ENCODE assay signal across 8 mouse cellular contexts in genomic region chr3:54155639-54156315, GRCm38 (mm10). TPM values are rescaled to one million over a fixed set of nuclear protein-coding genes. Genes with fewer than 3 reads are reported as not detected.
A peak's percentile ranks its signal among the peaks of the same experiment; 100 is the strongest.
DNase-seq lines count a peak whose midpoint lies in the region; ATAC-seq and TF ChIP-seq lines count a peak whose summit lies in the region.

Trpc4 (plus strand) TSS chr3:54156035.

- no peak for DNase-seq in heart, adult 9 months (ENCODE audit: low spot score in 2 of 2)
- DNase-seq in ZHBTc4 (ENCODE audit: low read depth, low spot score) = peak; percentile 15
- peak; percentile 27 to 36 for DNase-seq in frontal cortex, postnatal 10 days (ENCODE audit: low spot score in 2 of 2)
- peak; percentile 43 to 51 for DNase-seq in left cerebral cortex, adult 2 months (ENCODE audit: extremely low spot score in 1 of 2, low spot score in 2 of 2)
- peak; percentile 55 for DNase-seq in neural tube, embryonic 10.5 days (ENCODE audit: extremely low spot score, low spot score)
- DNase-seq in thymus, postnatal 4 days = no peak
- no peak for DNase-seq in gastrocnemius, postnatal 14 days

- peaks cover 30% of the 10 kb centered on the region for H3K27me3 ChIP-seq in heart, embryonic 14.5 days (ENCODE audit: control insufficient read depth, insufficient read depth, low read length)

- no peak for TF ChIP-seq CTCF in left cerebral cortex, adult 2 months (IDR thresholded peaks at IDR 0.05)

- intact Hi-C loops in left cerebral cortex, adult 2 months (cut with DNase I) = loop anchor here (2.0 to 10.0 kb wide), 11 partner anchors 57 to 631 kb away; partner anchors contain the start of gene Ufm1
- intact Hi-C loops in gastrocnemius, postnatal 14 days (cut with DNase I; ENCODE audit: low total_unique reads) = no loop called here

- peak within 1 kb of the TSS; percentile 35; the same call in 1 of the 2 replicates for H3K9ac ChIP-seq in heart, embryonic 14.5 days (ENCODE audit: low read length)

- H3K4me3 ChIP-seq in heart, embryonic 14.5 days (ENCODE audit: control insufficient read depth in 1 of 2, insufficient read depth in 1 of 2, low read depth in 1 of 2, low read length in 2 of 2) = peak within 1 kb of the TSS; percentile 42 to 47
- peak within 1 kb of the TSS; percentile 81 for H3K4me3 ChIP-seq in left cerebral cortex, adult 2 months

- H3K4me1 ChIP-seq in heart, embryonic 14.5 days (ENCODE audit: control insufficient read depth in 2 of 2, insufficient read depth in 2 of 2, low read length in 2 of 2) = peaks cover 11 to 13% of the 10 kb centered on the region in 2 experiments; a peak in 3 of 4 replicates

- no peak within 1 kb of the TSS for H3K27ac ChIP-seq in heart, embryonic 14.5 days (replicated peaks in 1 of 2; ENCODE audit: control insufficient read depth in 1 of 2, insufficient read depth in 1 of 2, low read depth in 2 of 2, low read length in 2 of 2)
- H3K27ac ChIP-seq in left cerebral cortex, adult 2 months = peak within 1 kb of the TSS; percentile 85

- no peaks in the 10 kb centered on the region for H3K36me3 ChIP-seq in heart, embryonic 14.5 days (ENCODE audit: control insufficient read depth, insufficient read depth, low read length)

- H3K4me2 ChIP-seq in heart, embryonic 14.5 days (ENCODE audit: low read length) = peak within 1 kb of the TSS; percentile 86

- 3% methylated on average over 35 of the region's 36 CpGs for WGBS in heart, embryonic 14.5 days

- ATAC-seq in heart, embryonic 14.5 days (ENCODE audit: insufficient number of reproducible peaks, insufficient read depth, low FRiP score, low read depth) = no peak

- no peaks in the 10 kb centered on the region for H3K9me3 ChIP-seq in heart, embryonic 14.5 days (ENCODE audit: control insufficient read depth, low read length)

RNA-seq across cellular contexts. Expression of gene Trpc4, which starts in this region (rescaled TPM):
- polyA plus RNA-seq in heart, embryonic 14.5 days (2014; fragmentation: Nextera tagmentation; extraction: Ambion mirVana) = 0.12 and 0.38 TPM in 2 replicates
- 10 to 100 TPM; 20.8 to 22.8 TPM for total RNA-seq in left cerebral cortex, adult 2 months (2021)
- total RNA-seq in gastrocnemius, postnatal 14 days (2021) = under 1 TPM; 0.13 to 0.27 TPM

Comparison
In these comparisons a context has a peak if more than half of its experiments do, and no peak if none do; other contexts are left out.
1. RNA of gene Trpc4 (total RNA-seq): 20.8 to 22.8 TPM in left cerebral cortex, adult 2 months; 0.13 to 0.27 TPM in gastrocnemius, postnatal 14 days; every median in the first group is over 10 times any median in the second.
2. DNase-seq: peak in ZHBTc4 (single experiment), frontal cortex, postnatal 10 days (2 of 2), left cerebral cortex, adult 2 months (2 of 2) and neural tube, embryonic 10.5 days (single experiment); none in heart, adult 9 months (0 of 2), thymus, postnatal 4 days (single experiment) and gastrocnemius, postnatal 14 days (single experiment).